Mouse (Mus musculus) mature B cell (primary cell): ENCODE data around the gene Il1r2.

ENCODE experiments used
- in situ Hi-C: fragments of 300-500 bp; cut with MboI; formaldehyde crosslinking; loops from 2 replicates; pipeline ENCODE4 v1.14.3; 2019

Gene Il1r2

GRCm38 (mm10) chr1:40073779-40074178 lies at the start of gene Il1r2:
Gene Il1r2, plus strand, starts transcription at chr1:40074079.
- in situ Hi-C loops, result no loop called here

GRCm38 (mm10) chr1:40024554-40025320 lies 49.1 kb upstream of the Il1r2 start:
- in situ Hi-C loops, result no loop called here

- in situ Hi-C loops, result no loop called here
These were observed 48.5 kb upstream of the Il1r2 start for GRCm38 (mm10) chr1:40025416-40025815.

GRCm38 (mm10) chr1:40027116-40027620 lies 46.7 kb upstream of the Il1r2 start:
- in situ Hi-C loops, result no loop called here

GRCm38 (mm10) chr1:40028207-40028998 lies 45.5 kb upstream of the Il1r2 start:
- in situ Hi-C loops, result no loop called here

GRCm38 (mm10) chr1:40029597-40029996 lies 44.3 kb upstream of the Il1r2 start:
- in situ Hi-C loops, result no loop called here

- in situ Hi-C loops, result no loop called here
These were observed 43.4 kb upstream of the Il1r2 start for GRCm38 (mm10) chr1:40030287-40030975.

- in situ Hi-C loops, result no loop called here
These were observed 42.9 kb upstream of the Il1r2 start for GRCm38 (mm10) chr1:40030976-40031356.

- in situ Hi-C loops, result no loop called here
These were observed 42.3 kb upstream of the Il1r2 start for GRCm38 (mm10) chr1:40031626-40032025.

GRCm38 (mm10) chr1:40033315-40033714 lies 40.6 kb upstream of the Il1r2 start:
- in situ Hi-C loops, result no loop called here

- in situ Hi-C loops, result no loop called here
These were observed 40.0 kb upstream of the Il1r2 start for GRCm38 (mm10) chr1:40033743-40034420.

GRCm38 (mm10) chr1:40037831-40038230 lies 36.0 kb upstream of the Il1r2 start:
- in situ Hi-C loops, result no loop called here

GRCm38 (mm10) chr1:40045686-40046085 lies 28.2 kb upstream of the Il1r2 start:
- in situ Hi-C loops, result no loop called here

- in situ Hi-C loops, result no loop called here
These were observed 27.3 kb upstream of the Il1r2 start for GRCm38 (mm10) chr1:40046600-40046999.

GRCm38 (mm10) chr1:40051157-40051556 lies 22.7 kb upstream of the Il1r2 start:
- in situ Hi-C loops, result no loop called here

GRCm38 (mm10) chr1:40052156-40052555 lies 21.7 kb upstream of the Il1r2 start:
- in situ Hi-C loops, result no loop called here

GRCm38 (mm10) chr1:40053071-40053470 lies 20.8 kb upstream of the Il1r2 start:
- in situ Hi-C loops, result no loop called here

- in situ Hi-C loops, result no loop called here
These were observed 18.8 kb upstream of the Il1r2 start for GRCm38 (mm10) chr1:40055051-40055450.

- in situ Hi-C loops, result no loop called here
These were observed 17.9 kb upstream of the Il1r2 start for GRCm38 (mm10) chr1:40055963-40056362.

- in situ Hi-C loops, result no loop called here
These were observed 16.5 kb upstream of the Il1r2 start for GRCm38 (mm10) chr1:40057351-40057750.

- in situ Hi-C loops, result no loop called here
These were observed 15.9 kb upstream of the Il1r2 start for GRCm38 (mm10) chr1:40058013-40058412.
